Mouse (Mus musculus) intestine, embryonic 14.5 days (tissue): ENCODE results near the gene L1td1. TPM values are rescaled to one million over a fixed set of nuclear protein-coding genes. Genes with fewer than 3 reads are reported as not detected.

Experiments used
- ATAC-seq: fragments of 200-750 bp; cut with Nextera tagmentation; replicated peaks from 2 replicates; pipeline ENCODE4 v1.8.0; 2017; ENCODE audit warnings: low read depth, moderate number of reproducible peaks, moderate TSS enrichment, moderate library complexity; ENCODE audit not compliant: low FRiP score, low TSS enrichment
- DNase-seq: peaks from one replicate; pipeline ENCODE4 v3.0.0-alpha.2; 2018; ENCODE audit warnings: low spot score
- H3K27ac ChIP-seq: fragments of 300-500 bp; sonication (generic); 2 replicates; pipeline ENCODE4 v1.5.1; 2014; ENCODE audit warnings: low read depth, mild to moderate bottlenecking, control low read depth
- H3K27me3 ChIP-seq: fragments of 300-500 bp; sonication (generic); replicated peaks from 2 replicates; pipeline ENCODE4 v1.6.1; 2014; ENCODE audit warnings: low read length, control low read depth; ENCODE audit not compliant: control insufficient read depth, insufficient read depth
- H3K36me3 ChIP-seq: fragments of 300-500 bp; sonication (generic); 2 replicates; pipeline ENCODE4 v1.6.1; 2014; ENCODE audit warnings: low read length, control low read depth; ENCODE audit not compliant: control insufficient read depth, insufficient read depth
- H3K4me1 ChIP-seq: fragments of 300-500 bp; sonication (generic); replicated peaks from 2 replicates; pipeline ENCODE4 v1.6.1; 2014; ENCODE audit warnings: low read length, control low read depth, mixed read lengths; ENCODE audit not compliant: control insufficient read depth, insufficient read depth
- H3K4me2 ChIP-seq: fragments of 300-500 bp; sonication (generic); 2 replicates; pipeline ENCODE4 v1.6.1; 2014; ENCODE audit warnings: low read length
- H3K4me3 ChIP-seq: fragments of 300-500 bp; sonication (generic); 2 replicates; pipeline ENCODE4 v1.5.1; 2014; ENCODE audit warnings: low read depth, low read length, control low read depth, mixed read lengths
- H3K9ac ChIP-seq: fragments of 300-500 bp; sonication (generic); 2 replicates; pipeline ENCODE4 v1.6.1; 2014; ENCODE audit warnings: mild to moderate bottlenecking, low read length
- H3K9me3 ChIP-seq: fragments of 300-500 bp; sonication (generic); 2 replicates; pipeline ENCODE4 v1.6.1; 2016; ENCODE audit warnings: low read length, control low read depth; ENCODE audit not compliant: control insufficient read depth
- WGBS: fragments of 180-500 bp; shearing (Covaris S2); extraction: QIAGEN DNeasy Blood & Tissue Kit; methylation state at CpG from one replicate; pipeline ENCODE4 v1.1.7; 2014; 5-methylcytosine and 5-hydroxymethylcytosine counted together
- polyA plus RNA-seq: library from polyadenylated mRNA; unstranded; fragments of >200 nt; fragmentation: Nextera tagmentation; extraction: Ambion mirVana; gene quantifications from 2 replicates; pipeline ENCODE4 v1.2.1, GENCODE M21; 2014

L1td1 gene
- polyA plus RNA-seq, 1 experiment from 2014 or later = 0.60 TPM

DNA sequence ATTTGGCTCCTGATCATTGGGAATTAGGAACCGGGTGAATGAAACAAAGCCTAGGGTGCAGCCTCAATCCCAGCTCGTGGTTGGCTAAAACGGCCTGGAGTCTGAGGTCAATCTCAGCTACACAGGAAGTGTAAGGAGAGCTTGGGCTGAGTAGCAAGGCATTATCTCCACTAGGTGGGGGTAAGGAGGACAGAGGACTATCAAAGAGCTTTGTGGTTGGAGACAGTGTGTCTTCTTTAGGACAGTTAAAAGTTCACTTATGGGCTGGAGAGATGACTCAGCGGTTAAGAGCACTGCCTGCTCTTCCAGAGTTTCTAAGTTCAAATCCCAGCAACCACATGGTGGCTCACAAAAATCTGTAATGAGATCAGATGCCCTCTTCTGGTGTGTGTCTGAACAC lies 1.1 kb upstream of the L1td1 start:
- H3K9ac ChIP-seq = no peak overlapping the region
- DNase-seq (no peak), ATAC-seq (no peak)

DNA sequence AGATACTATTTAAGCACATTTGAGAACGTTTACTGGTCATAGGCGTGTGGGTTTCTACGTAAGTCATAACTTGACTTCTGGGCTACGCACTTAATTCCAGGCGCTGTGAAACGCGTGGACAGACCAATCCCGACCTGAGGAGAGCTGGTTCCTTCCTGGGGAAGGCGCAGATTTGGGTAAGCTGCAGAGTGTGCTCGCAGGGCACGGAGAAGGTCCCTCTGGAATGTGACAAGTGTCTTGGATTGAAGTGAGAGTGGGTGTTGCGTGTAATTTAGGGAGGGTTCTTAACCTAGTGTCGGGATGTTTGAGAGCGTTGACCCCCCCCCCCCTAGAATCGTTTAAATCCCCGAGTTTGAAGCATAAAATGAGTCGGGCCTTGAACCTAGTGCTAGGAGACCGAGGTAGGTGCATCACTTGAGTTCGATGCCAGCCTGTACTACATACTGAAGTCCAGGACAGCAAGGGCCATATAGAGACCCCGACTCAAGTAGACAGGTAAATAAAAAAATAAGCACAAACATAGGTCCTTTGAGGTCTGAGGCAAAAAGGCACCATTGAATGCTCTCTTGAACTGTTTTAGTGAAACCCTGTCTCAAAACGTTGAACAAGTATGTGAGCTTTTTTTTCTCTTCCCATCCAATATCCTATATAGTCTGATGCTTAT lies 893 bp downstream of the L1td1 start:
- Histone ChIP-seq H3K27ac (no peak overlapping the region), H3K4me1 (peaks cover 7% of the 10 kb centered on the region), H3K36me3 (no peaks in the 10 kb centered on the region), H3K27me3 (peaks cover 27% of the 10 kb centered on the region), H3K9me3 (no peaks in the 10 kb centered on the region), H3K4me3 (peak overlapping the region; percentile 28), H3K4me2 (peak overlapping the region; percentile 57), H3K9ac (peak overlapping the region; percentile 34)
- 8% methylated on average over 21 of the region's 21 CpGs for WGBS
- DNase-seq (peak; percentile 64), ATAC-seq (no peak)

More for the DNA sequence above, 1.1 kb upstream of the L1td1 start:
- Histone ChIP-seq H3K36me3 (no peaks in the 10 kb centered on the region), H3K27me3 (peaks cover 27% of the 10 kb centered on the region), H3K4me2 (no peak overlapping the region), H3K4me3 (no peak overlapping the region), H3K27ac (no peak overlapping the region), H3K9me3 (no peaks in the 10 kb centered on the region), H3K4me1 (peaks cover 7% of the 10 kb centered on the region)
- WGBS = 37% methylated on average over 4 of the region's 4 CpGs

DNA sequence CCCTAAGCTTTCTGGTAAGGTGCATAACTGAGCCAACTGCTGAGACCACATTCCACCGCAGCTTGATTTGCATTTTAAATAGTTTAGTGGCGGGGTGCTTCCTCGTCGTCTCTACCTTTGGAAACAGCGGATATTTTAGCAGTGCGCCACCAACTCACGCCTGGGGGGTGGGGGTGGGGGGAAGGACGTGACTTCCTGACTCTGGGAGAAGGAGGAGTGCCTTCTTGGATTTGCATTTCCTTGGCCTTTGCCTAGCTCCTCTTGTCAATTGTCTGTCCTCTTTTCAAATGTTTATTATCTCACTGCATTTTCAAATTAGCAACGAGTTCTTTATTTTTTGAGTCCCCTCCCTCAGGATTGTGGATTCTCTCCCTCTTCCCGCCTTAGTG lies 1.4 kb downstream of the L1td1 start:
- H3K4me3 ChIP-seq = no peak overlapping the region
- H3K9me3 ChIP-seq = no peaks in the 10 kb centered on the region
- H3K9ac ChIP-seq = no peak overlapping the region
- peak overlapping the region; percentile 57 for H3K4me2 ChIP-seq
- H3K27ac ChIP-seq = no peak overlapping the region
- WGBS = 8% methylated on average over 10 of the region's 10 CpGs
- ATAC-seq (no peak), DNase-seq (no peak)
- H3K4me1 ChIP-seq = peaks cover 7% of the 10 kb centered on the region
- no peaks in the 10 kb centered on the region for H3K36me3 ChIP-seq
- peaks cover 27% of the 10 kb centered on the region for H3K27me3 ChIP-seq

DNA sequence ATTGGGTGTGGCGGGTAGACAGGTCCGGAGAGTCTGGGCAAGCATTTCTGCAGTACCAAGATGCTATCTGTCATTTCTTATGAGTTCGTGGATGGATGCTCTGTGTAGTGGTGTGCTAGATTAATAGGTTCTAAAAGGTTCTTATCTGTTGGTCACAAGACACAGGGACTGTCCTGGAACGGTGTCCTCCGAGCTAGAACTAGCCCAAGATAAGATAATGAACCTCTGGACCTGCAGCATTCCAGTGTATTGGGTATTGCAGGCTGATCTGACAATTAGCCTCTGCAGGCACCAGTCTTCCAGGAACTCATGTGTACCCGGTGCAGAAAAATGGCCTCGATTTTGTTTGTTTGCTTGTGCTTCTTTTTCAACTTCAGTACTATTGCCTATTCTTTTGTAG lies 2.2 kb downstream of the L1td1 start:
- H3K36me3 ChIP-seq = no peaks in the 10 kb centered on the region
- no peak for ATAC-seq
- no peak for DNase-seq

DNA sequence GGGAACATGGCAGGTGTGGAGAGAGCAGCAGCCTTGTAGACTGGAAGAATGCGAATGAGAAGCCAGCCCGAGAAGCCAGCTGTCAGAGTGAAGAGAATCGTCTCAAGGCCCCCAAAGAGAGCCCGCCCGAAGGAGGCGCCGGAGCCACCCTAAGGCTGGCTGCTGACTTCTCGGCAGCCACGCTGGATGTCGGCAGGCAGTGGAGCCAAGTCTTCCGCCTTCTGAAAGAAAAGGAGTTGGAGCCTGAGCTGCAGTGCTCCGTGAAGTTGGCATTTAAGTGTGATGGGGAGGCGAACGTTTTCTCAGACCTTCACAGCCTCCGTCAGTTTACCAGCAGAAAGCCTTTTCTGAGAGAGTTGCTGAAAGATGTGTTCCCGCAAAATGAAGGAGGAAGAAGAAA lies 7.1 kb downstream of the L1td1 start:
- ATAC-seq = no peak
- Histone ChIP-seq H3K4me1 (no peaks in the 10 kb centered on the region), H3K27me3 (peaks cover 4% of the 10 kb centered on the region), H3K36me3 (no peaks in the 10 kb centered on the region), H3K9me3 (no peaks in the 10 kb centered on the region), H3K27ac (no peak overlapping the region), H3K4me3 (no peak overlapping the region), H3K9ac (no peak overlapping the region), H3K4me2 (no peak overlapping the region)
- WGBS = 92% methylated on average over 16 of the region's 16 CpGs
- DNase-seq = no peak

More for the DNA sequence above, 2.2 kb downstream of the L1td1 start:
- Histone ChIP-seq H3K4me1 (peaks cover 7% of the 10 kb centered on the region), H3K9me3 (no peaks in the 10 kb centered on the region), H3K27me3 (peaks cover 27% of the 10 kb centered on the region), H3K9ac (no peak overlapping the region), H3K27ac (no peak overlapping the region), H3K4me3 (no peak overlapping the region), H3K4me2 (no peak overlapping the region)
- 59% methylated on average over 7 of the region's 7 CpGs for WGBS

DNA sequence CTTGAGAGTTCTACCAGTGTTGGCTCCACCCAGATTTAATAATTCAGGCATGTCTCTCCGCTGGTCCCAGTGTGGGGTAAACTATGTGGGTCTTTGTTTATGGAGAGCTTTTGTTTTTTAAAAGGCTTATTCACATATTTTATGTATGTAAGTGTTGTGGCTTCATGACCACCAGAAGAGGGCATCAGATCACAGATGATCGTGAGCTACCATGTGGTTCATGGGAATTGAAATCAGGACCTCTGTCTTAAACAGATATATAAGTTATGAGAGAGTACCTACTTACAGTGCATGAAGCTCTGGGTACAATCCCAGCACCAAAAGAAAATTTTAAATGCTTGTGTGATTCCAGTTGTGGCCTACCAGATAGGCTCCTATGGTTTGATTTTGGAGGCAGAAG lies 13.2 kb downstream of the L1td1 start:
- 0 out of 2 replicates have a peak, but pooled peaks cover 6% of the 10 kb centered on the region for H3K4me1 ChIP-seq
- DNase-seq (no peak), ATAC-seq (no peak; the same call in 1 of the 2 replicates)
- H3K4me2 ChIP-seq = no peak overlapping the region
- no peaks in the 10 kb centered on the region for H3K9me3 ChIP-seq
- no peaks in the 10 kb centered on the region for H3K27me3 ChIP-seq
- no peak overlapping the region for H3K9ac ChIP-seq
- WGBS = 30% methylated on average over 2 of the region's 2 CpGs
- no peak overlapping the region for H3K27ac ChIP-seq
- no peaks in the 10 kb centered on the region for H3K36me3 ChIP-seq
- H3K4me3 ChIP-seq = no peak overlapping the region

DNA sequence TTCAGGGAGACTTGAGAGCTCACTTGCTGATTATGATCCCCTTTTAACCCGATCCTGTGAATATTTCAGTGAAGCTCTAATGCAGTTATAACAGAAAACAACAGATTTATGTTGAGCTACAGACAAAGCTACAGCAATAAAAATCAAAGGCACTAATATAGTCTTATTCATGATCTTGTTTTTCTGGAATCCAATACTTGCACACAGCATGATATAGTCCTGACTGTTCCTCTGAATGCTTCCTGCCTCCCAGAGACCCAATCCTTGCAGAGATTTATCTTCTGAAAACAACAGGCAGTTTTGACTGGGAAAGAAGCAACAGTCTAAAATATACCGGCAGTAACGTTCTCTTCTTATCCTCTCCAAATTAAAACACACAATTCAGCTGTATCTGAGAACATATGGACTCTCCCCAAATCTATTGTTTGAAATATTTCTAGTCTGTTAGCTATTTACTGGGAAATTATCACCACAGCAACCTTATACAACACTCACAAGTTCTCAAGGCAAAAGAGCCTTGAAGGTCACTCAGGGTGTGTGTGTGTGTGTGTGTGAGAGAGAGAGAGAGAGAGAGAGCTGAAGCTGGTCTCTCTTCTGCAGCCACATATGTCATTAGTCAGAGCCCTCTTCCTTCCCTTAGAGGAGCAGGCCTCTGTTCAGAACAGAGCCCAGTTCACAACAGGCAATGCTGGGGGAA lies 16.8 kb downstream of the L1td1 start:
- ATAC-seq = no peak
- H3K4me2 ChIP-seq = no peak overlapping the region
- H3K36me3 ChIP-seq = no peaks in the 10 kb centered on the region
- H3K4me1 ChIP-seq = 0 out of 2 replicates have a peak, but pooled peaks cover 6% of the 10 kb centered on the region
- WGBS = 47% methylated on average over 3 of the region's 3 CpGs
- H3K27me3 ChIP-seq = no peaks in the 10 kb centered on the region
- H3K4me3 ChIP-seq = no peak overlapping the region
- H3K9me3 ChIP-seq = no peaks in the 10 kb centered on the region
- DNase-seq = no peak
- H3K9ac ChIP-seq = no peak overlapping the region
- peak overlapping the region; percentile 57 for H3K27ac ChIP-seq

DNA sequence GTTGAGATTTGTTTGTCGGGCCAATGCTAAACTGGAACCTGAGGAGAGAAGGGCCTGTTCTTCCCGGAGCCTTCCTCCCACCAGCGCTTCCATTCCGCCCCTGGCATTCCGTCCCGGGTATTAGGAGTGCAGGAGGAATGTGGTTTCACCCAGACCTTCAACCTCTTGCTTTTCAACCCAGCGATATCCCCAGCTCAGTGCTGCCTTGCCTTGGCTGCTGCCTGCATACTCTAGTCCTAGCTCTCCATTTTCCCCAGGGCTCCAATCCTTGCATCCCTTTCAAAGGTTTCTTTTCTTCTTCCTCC lies 17.3 kb downstream of the L1td1 start:
- Histone ChIP-seq H3K27me3 (no peaks in the 10 kb centered on the region), H3K9me3 (no peaks in the 10 kb centered on the region), H3K4me2 (no peak overlapping the region), H3K4me3 (no peak overlapping the region), H3K4me1 (0 out of 2 replicates have a peak, but pooled peaks cover 6% of the 10 kb centered on the region), H3K27ac (peak overlapping the region; percentile 57), H3K36me3 (no peaks in the 10 kb centered on the region), H3K9ac (no peak overlapping the region)
- WGBS = 27% methylated on average over 7 of the region's 7 CpGs
- ATAC-seq (no peak), DNase-seq (peak; percentile 59)

DNA sequence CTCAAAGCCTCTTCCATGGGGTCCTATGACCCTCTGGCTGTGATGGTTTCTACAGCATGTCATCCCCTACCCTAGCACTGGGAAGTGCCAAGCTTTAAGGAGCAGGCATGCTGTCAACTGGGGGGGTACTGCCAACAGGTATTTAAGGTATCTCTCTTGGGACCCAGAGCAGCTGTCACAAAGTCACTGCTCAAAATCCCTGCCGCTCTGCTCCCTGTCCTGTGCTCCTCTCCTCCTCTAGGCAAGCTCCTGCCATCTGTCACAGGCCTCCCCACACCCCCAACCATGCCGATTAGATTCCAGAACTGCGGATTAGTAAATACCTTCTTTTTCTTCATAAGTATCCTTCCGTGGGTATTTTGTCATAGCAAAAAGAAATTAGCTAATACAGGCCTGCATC lies 27.9 kb downstream of the L1td1 start:
- Histone ChIP-seq H3K27me3 (no peaks in the 10 kb centered on the region), H3K9ac (no peak overlapping the region), H3K4me1 (peaks cover 8% of the 10 kb centered on the region; the same call in 1 of the 2 replicates), H3K4me3 (no peak overlapping the region), H3K36me3 (no peaks in the 10 kb centered on the region), H3K4me2 (no peak overlapping the region), H3K9me3 (no peaks in the 10 kb centered on the region), H3K27ac (no peak overlapping the region)
- WGBS = 77% methylated on average over 4 of the region's 4 CpGs
- ATAC-seq = no peak
- DNase-seq = no peak
